Mouse (Mus musculus): ENCODE measurements around the gene Wrap73. TPM values are rescaled to one million over a fixed set of nuclear protein-coding genes. Genes with fewer than 3 reads are reported as not detected.

Wrap73 gene
- total RNA-seq, 2 experiments from 2014 or later: 10.9 to 11.6 TPM

Other genes with a start within 250 kb of the Wrap73 start
- gene A430005L14Rik, start 185.1 kb upstream of the Wrap73 start, total RNA-seq (2021): 10 to 100 TPM; 13.4 to 14.2 TPM
- 1 to 10 TPM; 2.5 to 3.7 TPM for gene Dffb, start 167.2 kb upstream of the Wrap73 start, total RNA-seq (2021)
- gene Cep104, start 167.2 kb upstream of the Wrap73 start, total RNA-seq (2021): 10 to 100 TPM; 26.0 to 27.9 TPM
- gene Lrrc47, start 130.6 kb upstream of the Wrap73 start, total RNA-seq (2021): 10 to 100 TPM; 28.3 to 30.2 TPM
- 1 to 10 TPM; 5.8 to 5.9 TPM for gene Smim1, start 116.1 kb upstream of the Wrap73 start, total RNA-seq (2021)
- not detected for gene Ccdc27, start 99.7 kb upstream of the Wrap73 start, total RNA-seq (2021)
- not detected for gene Trp73, start 2.2 kb upstream of the Wrap73 start, total RNA-seq (2021)
- gene Tprgl, start 18.3 kb downstream of the Wrap73 start, total RNA-seq (2021): 100 to 1,000 TPM; 118 to 124 TPM
- gene Megf6, start 28.4 kb downstream of the Wrap73 start, total RNA-seq (2021): 1 to 10 TPM; 7.4 to 8.9 TPM
- gene Arhgef16, start 159.3 kb downstream of the Wrap73 start, total RNA-seq (2021): under 1 TPM; 0.36 to 0.62 TPM
- gene B230104I21Rik, start 193.8 kb downstream of the Wrap73 start, total RNA-seq (2021): not detected

All from heart, postnatal 25 days (tissue).